Mouse (Mus musculus) gastrocnemius, postnatal 4 days (tissue): ENCODE data around the gene Gimap5. TPM values are rescaled to one million over a fixed set of nuclear protein-coding genes. Genes with fewer than 3 reads are reported as not detected.

ENCODE experiments used
- DNase-seq, 2 experiments: peaks; one replicate each; pipeline ENCODE4 v3.0.0; 2021 to 2022; ENCODE audit warnings: low spot score in 2 of 2, mixed read lengths in 2 of 2
- long read RNA-seq, 2 experiments: library from polyadenylated mRNA; stranded (forward); transcript quantifications; one replicate each; pipeline ENCODE4 v2.0.0; 2021
- total RNA-seq, 2 experiments: library from RNA; stranded (reverse); gene quantifications; 2 replicates each; pipeline ENCODE4 v1.2.3; 2021

Gimap5 gene
- total RNA-seq, result 1 to 10 TPM; 7.4 to 8.7 TPM
- long read RNA-seq, experiment 1, transcript Gimap5-201 (3 exons, 1,953 nt), result major isoform, 5 of 9 reads
- long read RNA-seq, experiment 1, partial matches to known transcripts, result 0 of 9 reads
- long read RNA-seq, experiment 1, other reads (novel, unspliced or antisense), result 4 of 9 reads
- long read RNA-seq, experiment 2, partial matches to known transcripts, result 0 of 7 reads
- long read RNA-seq, experiment 2, other reads (novel, unspliced or antisense), result 4 of 7 reads

- no peak for DNase-seq
Observed at GRCm38 (mm10) chr6:48745959-48746889, at the start of gene Gimap5. TSS of gene Gimap5 (plus strand) at chr6:48746197.

- DNase-seq, result no peak
Observed at GRCm38 (mm10) chr6:48696830-48697554, 49.0 kb upstream of the Gimap5 start.

- DNase-seq, result no peak
Observed at GRCm38 (mm10) chr6:48697555-48697930, 48.5 kb upstream of the Gimap5 start.

- DNase-seq, result no peak
Observed at GRCm38 (mm10) chr6:48698066-48698856, 47.7 kb upstream of the Gimap5 start.

GRCm38 (mm10) chr6:48698888-48699287, 47.1 kb upstream of the Gimap5 start:
- no peak for DNase-seq

GRCm38 (mm10) chr6:48700251-48701075, 45.5 kb upstream of the Gimap5 start:
- DNase-seq, result no peak

- DNase-seq, result no peak
Observed at GRCm38 (mm10) chr6:48702146-48702545, 43.9 kb upstream of the Gimap5 start.

- DNase-seq, result no peak
Observed at GRCm38 (mm10) chr6:48702601-48703000, 43.4 kb upstream of the Gimap5 start.

GRCm38 (mm10) chr6:48704146-48704545, 41.9 kb upstream of the Gimap5 start:
- DNase-seq, result no peak

- no peak for DNase-seq
Observed at GRCm38 (mm10) chr6:48706130-48706529, 39.9 kb upstream of the Gimap5 start.

- DNase-seq, result no peak
Observed at GRCm38 (mm10) chr6:48718455-48718854, 27.5 kb upstream of the Gimap5 start, which contains the start of the genes Gm28053 and Gimap7. TSS of gene Gm28053 (plus strand) at chr6:48718607. TSS of gene Gimap7 (plus strand) at chr6:48718621.

- DNase-seq, result no peak
Observed at GRCm38 (mm10) chr6:48720326-48720725, 25.7 kb upstream of the Gimap5 start.

GRCm38 (mm10) chr6:48723468-48723867, 22.5 kb upstream of the Gimap5 start:
- no peak for DNase-seq

- no peak for DNase-seq
Observed at GRCm38 (mm10) chr6:48725476-48725875, 20.5 kb upstream of the Gimap5 start.

GRCm38 (mm10) chr6:48727761-48728160, 18.2 kb upstream of the Gimap5 start:
- no peak for DNase-seq

- no peak for DNase-seq
Observed at GRCm38 (mm10) chr6:48732864-48733304, 13.1 kb upstream of the Gimap5 start.

- DNase-seq, result no peak
Observed at GRCm38 (mm10) chr6:48733660-48734059, 12.3 kb upstream of the Gimap5 start.

- no peak for DNase-seq
Observed at GRCm38 (mm10) chr6:48737053-48737452, 8.9 kb upstream of the Gimap5 start.

GRCm38 (mm10) chr6:48737688-48738087, 8.3 kb upstream of the Gimap5 start:
- DNase-seq, result no peak
